In the genomic region with DNA sequence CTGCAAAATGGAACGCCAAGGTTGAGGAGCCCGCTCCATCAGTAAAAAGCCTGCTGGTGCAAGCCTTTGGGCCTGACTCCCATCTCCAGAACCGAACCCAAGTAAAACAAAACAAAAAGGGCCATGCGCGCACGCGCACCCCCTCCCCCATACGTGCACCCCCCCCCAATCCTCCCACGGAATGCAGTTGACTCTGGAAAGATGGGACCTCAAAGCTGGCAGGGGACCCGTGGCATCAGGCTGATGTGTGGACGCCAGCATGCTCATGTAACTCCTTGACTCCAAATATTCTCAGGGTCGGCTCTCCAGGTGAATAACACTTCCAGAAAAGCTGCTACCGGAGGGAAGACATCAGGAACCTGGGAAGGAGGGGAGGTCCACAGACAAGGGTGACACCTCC, we compare ENCODE assay signal across 8 mouse cellular contexts.
DNase-seq lines count a peak whose midpoint lies in the region; ATAC-seq and TF ChIP-seq lines count a peak whose summit lies in the region.

No protein-coding gene starts in this region.

- WGBS in forebrain, embryonic 16.5 days, result 69% methylated on average over 13 of the region's 13 CpGs
- WGBS in liver, embryonic 13.5 days (ENCODE audit: insufficient replicate concordance), result 50% methylated on average over 13 of the region's 13 CpGs

- H3K9ac ChIP-seq in forebrain, embryonic 16.5 days (replicated peaks; ENCODE audit: low read depth, low read length), result no peak overlapping the region
- H3K9ac ChIP-seq in liver, embryonic 13.5 days, result peak overlapping the region; percentile 59; the same call in 1 of the 2 replicates

- H3K27ac ChIP-seq in layer of hippocampus, adult 2 months, result no peak overlapping the region
- no peak overlapping the region for H3K27ac ChIP-seq in cortical plate, adult 2 months (ENCODE audit: insufficient read depth, low read length)
- no peak overlapping the region for H3K27ac ChIP-seq in forebrain, embryonic 16.5 days (ENCODE audit: low read length)
- no peak overlapping the region for H3K27ac ChIP-seq in liver, embryonic 13.5 days

- no peaks in the 10 kb centered on the region for H3K27me3 ChIP-seq in forebrain, embryonic 16.5 days (replicated peaks; ENCODE audit: control insufficient read depth, insufficient read depth, low read length)
- H3K27me3 ChIP-seq in liver, embryonic 13.5 days, result no peaks in the 10 kb centered on the region

- H3K9me3 ChIP-seq in forebrain, embryonic 16.5 days (ENCODE audit: control insufficient read depth, low read length), result no peaks in the 10 kb centered on the region
- H3K9me3 ChIP-seq in liver, embryonic 13.5 days (replicated peaks), result no peaks in the 10 kb centered on the region

- H3K4me3 ChIP-seq in layer of hippocampus, adult 2 months, result peak overlapping the region; percentile 56
- peak overlapping the region; percentile 49; the same call in 1 of the 2 replicates for H3K4me3 ChIP-seq in cortical plate, adult 2 months (ENCODE audit: insufficient read depth, low read length)
- no peak overlapping the region for H3K4me3 ChIP-seq in forebrain, embryonic 16.5 days (replicated peaks; ENCODE audit: low read length)
- peak overlapping the region; percentile 52 for H3K4me3 ChIP-seq in liver, embryonic 13.5 days (replicated peaks)

- H3K4me1 ChIP-seq in cortical plate, adult 2 months (ENCODE audit: control insufficient read depth, insufficient read depth, low read length), result no peaks in the 10 kb centered on the region
- peaks cover 8% of the 10 kb centered on the region for H3K4me1 ChIP-seq in forebrain, embryonic 16.5 days (replicated peaks; ENCODE audit: control insufficient read depth, insufficient read depth, low read length)
- H3K4me1 ChIP-seq in liver, embryonic 13.5 days (replicated peaks), result peaks cover 17% of the 10 kb centered on the region

- ATAC-seq in forebrain, embryonic 16.5 days, result no peak
- ATAC-seq in liver, embryonic 13.5 days (ENCODE audit: low read depth), result no peak

- TF ChIP-seq CTCF in layer of hippocampus, adult 2 months (conservative IDR thresholded peaks at IDR 0.05), result no peak
- TF ChIP-seq CTCF in cortical plate, adult 2 months (IDR thresholded peaks at IDR 0.05; ENCODE audit: extremely low read depth, insufficient read depth, low read length), result no peak

- DNase-seq in layer of hippocampus, adult 2 months (ENCODE audit: low spot score in 2 of 2), result no peak
- no peak for DNase-seq in layer of hippocampus, adult 8-10 months (ENCODE audit: low spot score in 2 of 2)
- no peak for DNase-seq in liver, embryonic 13.5 days
- DNase-seq in right cerebral cortex, postnatal 10 days (ENCODE audit: low spot score in 2 of 2), result no peak
- DNase-seq in cerebellum, adult 18-20 months, result no peak
- DNase-seq in left cerebral cortex, adult 11 months (ENCODE audit: low spot score), result no peak

- H3K4me2 ChIP-seq in forebrain, embryonic 16.5 days (ENCODE audit: low read length), result peak overlapping the region; percentile 48; the same call in 1 of the 2 replicates
- H3K4me2 ChIP-seq in liver, embryonic 13.5 days, result peak overlapping the region; percentile 67

- TF ChIP-seq POLR2A in cortical plate, adult 2 months (IDR thresholded peaks at IDR 0.05; ENCODE audit: extremely low read depth, insufficient read depth, low read length), result no peak

- no peaks in the 10 kb centered on the region for H3K36me3 ChIP-seq in forebrain, embryonic 16.5 days (ENCODE audit: control insufficient read depth, insufficient read depth)
- H3K36me3 ChIP-seq in liver, embryonic 13.5 days, result no peaks in the 10 kb centered on the region
